Mouse (Mus musculus) frontal cortex, adult 2 months (tissue): Measurements from ENCODE around the gene Efcab11. TPM values are rescaled to one million over a fixed set of nuclear protein-coding genes. Genes with fewer than 3 reads are reported as not detected.

Experiments
- DNase-seq, 2 experiments: peaks; one replicate each; pipeline ENCODE4 v3.0.0; 2022; ENCODE audit warnings: low spot score in 1 of 2; ENCODE audit errors: extremely low spot score in 1 of 2
- polyA plus RNA-seq: library from polyadenylated mRNA; depleted of rRNA; stranded (reverse); fragments of >200 nt; gene quantifications from 2 replicates; pipeline ENCODE4 v1.2.3, GENCODE M21; 2012; rRNA removed

Efcab11 gene
- 0.20 and 0.34 TPM in 2 replicates for polyA plus RNA-seq

DNA sequence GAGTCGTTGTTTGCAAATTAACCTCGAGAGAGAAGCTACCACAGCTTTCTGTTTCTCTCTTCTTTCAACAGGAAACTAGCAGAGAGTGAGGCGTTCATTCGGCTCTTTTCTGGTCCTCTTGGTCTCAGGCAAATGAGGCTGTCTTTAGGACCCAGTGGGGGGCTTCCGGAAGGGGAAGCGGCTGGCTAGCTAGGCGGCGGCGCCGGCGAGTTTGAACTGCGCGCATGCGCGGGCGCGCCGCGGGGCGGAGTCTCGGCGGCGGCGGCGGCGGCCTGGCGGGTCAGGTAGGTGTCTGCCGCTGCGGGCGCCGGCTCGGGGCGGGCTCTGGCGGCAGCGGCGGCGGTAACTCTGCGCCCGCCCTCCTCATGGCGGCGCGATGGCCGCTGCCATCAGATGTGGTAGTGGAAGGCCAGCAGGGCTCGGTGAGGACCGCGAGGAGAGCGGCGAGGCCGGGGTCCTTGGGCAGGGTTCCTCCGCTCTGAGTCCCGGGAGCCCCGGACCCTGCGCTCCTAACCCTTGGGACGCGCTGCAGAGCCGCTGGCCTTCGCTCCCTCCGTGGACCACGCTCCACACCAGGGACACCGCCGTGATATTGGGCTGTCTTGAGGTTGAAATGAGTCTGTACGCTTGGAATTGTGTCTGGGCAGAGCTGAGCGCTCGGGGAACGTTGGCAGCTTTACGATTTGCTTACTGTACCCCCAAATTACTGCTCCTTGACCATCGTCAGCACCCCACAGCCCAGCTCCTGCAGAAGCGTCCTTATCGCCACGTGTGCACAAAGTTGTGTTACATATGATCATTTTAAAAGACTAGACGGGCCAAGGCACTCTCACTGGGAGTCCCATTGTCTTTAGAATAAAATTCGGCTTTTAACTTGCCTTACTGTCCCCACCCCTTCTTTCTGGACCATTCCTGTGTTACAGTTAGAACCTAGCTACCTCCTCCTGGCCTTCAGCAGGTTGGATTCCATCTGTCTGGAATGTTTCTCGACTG is at the start of gene Efcab11, which contains the start of gene Tdp1:
Gene Efcab11 (minus strand): TSS at position 171 of the 993 bp plus-strand sequence.
Gene Tdp1 (plus strand): TSS at position 249 of the 993 bp plus-strand sequence.
- DNase-seq: peak; percentile 80 to 93

DNA sequence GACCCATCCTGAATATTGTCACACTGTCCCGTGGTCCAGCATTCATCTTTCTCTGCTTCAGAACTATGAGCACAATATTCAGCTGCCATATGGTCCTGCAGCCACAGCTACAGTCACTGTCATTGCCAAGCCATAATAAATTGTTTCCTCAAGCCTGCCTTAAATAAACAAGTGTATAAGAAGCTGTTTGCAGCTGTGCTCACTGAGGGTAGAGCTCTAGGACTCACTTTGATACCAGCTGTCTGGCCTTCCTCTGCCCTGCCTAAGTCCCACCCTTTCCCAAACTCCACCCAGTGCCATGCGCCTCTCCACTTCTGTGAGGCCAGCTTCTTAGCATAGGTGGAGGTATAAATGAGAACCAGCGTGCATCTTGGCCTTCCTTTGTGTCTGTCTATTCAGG is 49.4 kb upstream of the Efcab11 start:
- DNase-seq: no peak

DNA sequence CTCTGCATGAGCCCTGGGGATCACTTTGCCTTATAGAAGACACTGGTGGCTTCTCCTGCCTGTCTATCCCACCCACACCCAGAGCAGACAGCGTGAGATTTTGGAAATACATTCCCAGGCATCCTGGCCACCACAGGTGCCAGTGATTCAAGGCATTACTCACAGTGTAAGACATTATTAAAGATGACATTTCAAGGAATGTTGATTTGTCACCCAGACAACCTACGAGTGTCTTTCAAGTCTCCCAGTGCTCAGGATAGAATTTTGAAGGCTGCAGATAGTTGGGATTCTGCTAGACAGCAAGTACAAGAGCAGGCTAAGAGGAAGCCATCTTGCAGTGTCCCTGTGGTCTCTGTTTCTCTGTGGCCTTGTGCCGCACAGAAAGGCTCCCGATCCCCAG is 48.0 kb upstream of the Efcab11 start:
- peak in 1 of 2 experiments; percentile 39 for DNase-seq

DNA sequence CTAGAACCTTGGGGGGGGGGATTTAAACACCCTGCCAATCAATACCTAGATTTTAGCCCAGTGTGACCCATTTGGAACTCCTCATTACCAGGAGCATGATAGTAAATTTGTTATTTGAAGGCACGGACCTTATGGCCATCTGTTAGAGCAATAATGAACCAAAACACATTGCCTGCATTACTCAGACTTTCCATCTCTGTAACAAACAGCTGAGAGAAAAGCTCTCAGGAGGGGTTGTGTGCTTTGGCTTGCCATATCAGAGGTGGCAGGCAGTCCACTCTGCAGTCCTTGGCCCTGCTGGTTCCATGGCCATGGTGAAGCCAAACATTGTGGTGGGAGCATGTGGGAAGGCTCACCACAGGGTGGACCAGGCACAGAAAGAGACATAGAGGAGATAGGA is 44.9 kb upstream of the Efcab11 start:
- no peak for DNase-seq

DNA sequence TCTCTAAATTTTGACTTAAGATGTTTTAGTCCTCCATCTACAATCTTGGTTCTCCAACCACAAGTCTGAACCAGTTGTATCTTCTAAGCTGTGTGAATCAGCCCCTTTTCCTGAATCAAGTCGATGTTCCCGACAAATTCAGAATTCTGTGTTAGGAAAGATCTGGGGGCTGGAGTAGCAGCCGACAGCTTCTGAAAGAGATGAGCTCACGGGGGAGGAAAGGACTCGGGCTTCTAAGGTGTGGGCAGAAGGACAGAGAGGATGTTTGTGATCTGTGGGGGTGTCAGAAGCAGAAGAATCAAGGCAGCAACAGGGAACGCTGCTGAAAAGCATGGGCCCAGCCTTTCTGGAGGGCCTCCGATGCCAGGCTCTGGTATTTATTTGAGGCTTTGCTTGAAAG is 44.1 kb upstream of the Efcab11 start:
- DNase-seq: peak; percentile 44 to 79

DNA sequence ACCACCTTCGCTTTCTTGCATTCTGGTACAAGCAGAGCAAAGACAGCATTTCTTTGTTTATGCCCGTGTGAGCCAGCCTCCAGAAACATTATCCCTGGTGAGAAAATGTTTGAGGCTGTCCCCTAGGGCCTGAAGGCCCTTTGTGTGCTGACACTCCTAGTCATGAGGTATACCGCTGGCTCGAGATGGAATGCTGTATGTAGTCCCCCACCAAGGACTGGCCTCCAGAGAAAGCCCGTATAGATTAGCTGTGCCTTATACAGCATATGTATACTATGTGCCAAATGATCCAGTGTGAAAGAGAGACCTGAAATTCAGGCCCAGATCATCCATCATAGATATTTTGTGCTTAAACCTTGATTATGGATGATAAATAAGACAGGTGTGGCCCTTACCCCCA is 39.5 kb upstream of the Efcab11 start:
- DNase-seq: no peak

DNA sequence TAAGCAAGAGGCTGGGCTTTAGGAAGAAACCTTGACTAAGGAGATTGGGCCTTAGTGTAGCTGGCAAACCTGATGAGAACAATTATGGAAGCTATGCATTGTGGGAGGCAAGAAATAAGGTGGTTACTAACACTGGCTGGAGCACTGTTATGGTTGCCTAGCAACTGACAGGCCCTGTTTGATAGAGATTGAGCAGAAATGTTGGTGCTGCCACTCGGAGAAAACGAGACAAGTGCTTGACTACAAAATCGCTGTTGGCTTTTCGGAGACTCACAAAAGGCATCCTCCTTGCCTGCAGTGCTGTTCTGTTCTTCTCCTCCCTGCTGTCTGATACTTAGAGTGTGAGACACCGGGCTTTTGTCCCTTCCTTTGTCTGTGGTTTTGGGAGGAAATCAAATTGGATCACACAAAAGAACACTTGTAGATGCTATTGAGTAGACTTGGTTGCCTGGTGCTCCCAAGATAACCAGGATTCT is 38.9 kb upstream of the Efcab11 start:
- peak in 1 of 2 experiments; percentile 37 for DNase-seq

DNA sequence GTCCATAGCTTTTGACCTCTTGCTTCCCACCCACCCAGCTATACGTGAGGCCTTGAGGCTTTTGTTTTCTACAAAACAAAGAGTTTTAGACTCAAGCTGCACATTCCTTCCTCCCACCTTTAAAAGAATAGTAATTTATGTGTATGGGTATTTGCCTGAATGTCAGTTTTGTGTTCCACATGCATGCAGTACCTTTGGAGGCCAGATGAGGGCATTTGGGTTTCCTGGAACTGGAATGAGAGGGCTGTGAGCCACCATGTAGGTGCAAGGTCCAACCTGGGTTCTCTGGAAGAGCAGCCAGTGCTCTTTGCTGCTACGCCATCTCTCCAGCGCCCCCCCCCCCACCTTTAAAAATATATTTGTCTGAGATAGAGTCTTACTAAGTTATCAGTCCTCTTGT is 36.8 kb upstream of the Efcab11 start:
- DNase-seq: no peak

DNA sequence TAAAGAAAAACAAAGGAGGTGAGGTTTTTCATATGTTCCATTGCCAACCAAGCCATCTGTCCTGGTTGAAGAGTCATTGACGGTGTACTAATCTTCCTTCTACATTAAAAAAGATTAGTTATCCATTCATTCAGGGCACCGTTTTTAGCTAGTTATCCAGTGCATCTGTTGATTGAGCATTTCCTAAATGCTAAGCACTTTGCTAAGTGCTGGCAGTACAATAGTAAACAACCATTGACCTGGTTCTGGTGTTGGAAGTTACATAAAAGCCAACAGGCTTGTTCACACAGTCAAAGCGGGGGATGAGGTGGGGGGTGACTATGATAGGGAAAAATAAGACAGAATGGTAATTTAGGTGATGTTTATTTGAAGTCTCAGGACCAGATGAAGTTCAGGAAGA is 35.4 kb upstream of the Efcab11 start:
- no peak for DNase-seq

DNA sequence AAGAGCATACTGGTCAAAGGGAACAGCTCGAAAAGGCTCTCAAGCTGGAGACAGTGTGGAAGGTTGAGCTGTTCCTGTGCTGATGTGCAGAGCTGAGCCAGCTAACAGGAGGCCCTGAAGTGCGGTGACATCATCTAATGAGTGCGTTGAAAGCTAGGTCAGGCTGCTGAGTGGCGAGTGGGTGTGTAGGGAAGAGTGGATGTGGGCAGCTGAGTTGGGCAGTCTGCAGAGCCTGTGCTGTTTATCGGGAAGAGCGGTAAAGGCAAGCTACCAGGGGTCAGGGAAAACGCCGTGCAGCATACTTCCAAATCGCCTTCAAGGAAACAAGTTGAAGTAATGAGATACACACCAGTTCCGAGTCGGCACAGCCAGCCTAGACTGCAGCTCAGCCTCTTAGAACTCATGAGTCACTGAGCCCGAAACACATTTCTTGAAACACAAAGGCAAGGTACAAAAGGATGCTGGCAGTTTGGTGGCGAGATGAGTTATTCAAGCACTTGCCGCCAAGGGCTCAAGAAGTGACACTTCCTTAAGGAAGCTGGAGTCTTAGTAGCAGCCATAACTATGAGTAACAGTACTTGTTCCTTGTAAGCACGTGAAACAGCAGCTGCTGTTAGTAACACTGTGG is 33.7 kb upstream of the Efcab11 start:
- DNase-seq: peak; percentile 46 to 70

DNA sequence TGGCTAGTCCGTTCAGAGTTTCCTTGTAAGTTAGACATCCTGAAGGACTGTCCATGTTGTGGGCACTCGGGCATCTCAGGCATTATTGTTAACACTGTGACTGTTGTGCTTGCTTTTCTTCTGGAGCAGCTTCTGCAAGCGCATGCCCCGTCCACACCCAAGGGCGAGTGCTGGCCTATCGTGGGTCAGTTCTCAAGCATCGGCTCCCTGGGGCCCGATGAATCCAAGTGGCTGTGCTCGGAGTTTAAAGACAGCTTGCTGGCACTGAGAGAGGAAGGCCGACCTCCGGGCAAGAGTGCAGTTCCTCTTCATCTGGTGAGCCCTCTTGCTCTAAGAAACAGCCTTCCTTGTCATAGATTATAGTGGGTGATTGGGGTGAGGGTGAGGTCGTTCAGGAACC is 27.2 kb upstream of the Efcab11 start:
- DNase-seq: no peak

DNA sequence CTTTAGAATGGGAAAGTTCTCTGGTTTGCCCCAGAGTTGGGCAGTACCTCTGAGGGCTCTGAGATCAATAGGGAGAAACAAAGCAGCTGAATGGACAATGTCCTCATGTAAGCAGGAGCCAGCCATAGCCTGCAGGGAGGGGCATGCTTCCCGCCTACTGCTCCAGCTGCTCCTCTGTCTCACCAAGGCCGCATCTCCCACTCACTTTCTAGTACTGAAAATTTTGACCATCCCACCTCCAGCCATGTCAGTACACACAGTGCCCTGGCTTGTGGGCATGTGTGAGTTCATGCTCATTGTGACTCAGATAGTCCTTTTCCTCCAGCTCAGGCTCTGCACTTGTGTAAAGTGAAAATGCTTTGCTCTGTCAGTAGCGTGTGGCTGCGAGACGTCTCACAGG is 20.3 kb upstream of the Efcab11 start:
- DNase-seq: peak in 1 of 2 experiments; percentile 49

DNA sequence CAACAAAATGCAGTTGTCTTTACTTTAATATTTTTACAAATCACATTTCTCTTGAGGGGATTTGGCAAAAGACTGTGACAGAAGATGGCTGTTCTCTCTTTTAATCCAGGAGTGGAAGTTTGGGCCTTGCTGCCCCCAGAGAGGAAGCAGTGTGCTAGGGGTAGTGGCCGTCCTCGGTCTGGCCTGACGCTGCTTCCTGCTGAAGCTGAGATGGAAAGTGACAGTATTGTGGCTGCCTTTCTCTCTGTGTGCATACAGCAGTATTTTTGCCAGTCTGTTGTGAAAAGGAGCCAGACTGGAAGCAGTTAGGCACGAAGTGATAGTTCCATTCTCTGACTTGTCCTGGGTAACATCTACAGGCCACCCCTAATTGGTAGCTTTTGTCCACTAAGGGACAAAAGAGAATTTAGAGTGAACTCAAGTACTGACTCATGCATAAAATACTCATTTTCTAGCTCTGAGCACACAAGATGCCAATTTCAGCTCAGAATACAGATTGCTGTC is 18.7 kb upstream of the Efcab11 start:
- no peak for DNase-seq

DNA sequence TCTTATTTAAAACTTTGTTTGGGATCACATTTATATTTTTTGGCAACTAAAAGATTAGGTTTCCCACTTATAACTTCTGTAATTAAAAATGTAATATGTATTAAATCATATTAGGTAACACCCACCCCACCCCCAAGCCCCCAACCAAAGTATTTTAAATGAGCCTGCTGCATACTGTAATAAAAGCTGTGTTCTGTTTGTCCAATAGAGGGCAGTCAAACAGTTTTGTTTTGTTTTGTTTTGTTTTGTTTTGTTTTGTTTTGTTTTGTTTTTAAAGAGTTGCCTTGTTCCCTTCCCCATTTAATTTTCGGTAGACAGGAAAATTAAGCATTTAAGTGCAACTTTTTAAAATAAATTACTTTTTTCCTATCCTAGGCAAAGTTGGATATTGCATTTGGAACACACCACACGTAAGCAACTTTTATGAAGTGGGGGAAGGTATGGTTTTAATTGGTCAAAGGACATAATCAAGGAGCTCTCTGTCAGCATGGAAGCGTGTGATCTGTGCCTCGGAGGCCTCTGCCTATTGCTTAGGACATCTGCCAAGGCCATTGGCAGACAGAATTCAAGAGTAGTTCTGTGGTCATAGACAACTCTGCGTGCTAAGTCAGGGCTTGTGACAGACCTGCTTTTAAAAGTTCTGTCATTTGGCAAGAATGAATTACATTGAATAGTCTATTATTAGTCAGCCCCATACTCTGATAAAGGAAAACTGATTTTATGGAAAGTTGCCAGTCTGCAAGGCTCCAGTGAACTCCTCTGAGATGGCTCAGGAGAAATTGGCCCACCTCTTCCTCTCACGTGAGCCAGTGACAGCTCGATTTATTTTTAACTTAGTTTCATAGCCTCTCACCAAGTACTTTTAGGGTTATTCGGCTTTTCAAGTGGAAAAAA is 18.0 kb upstream of the Efcab11 start:
- DNase-seq: no peak

DNA sequence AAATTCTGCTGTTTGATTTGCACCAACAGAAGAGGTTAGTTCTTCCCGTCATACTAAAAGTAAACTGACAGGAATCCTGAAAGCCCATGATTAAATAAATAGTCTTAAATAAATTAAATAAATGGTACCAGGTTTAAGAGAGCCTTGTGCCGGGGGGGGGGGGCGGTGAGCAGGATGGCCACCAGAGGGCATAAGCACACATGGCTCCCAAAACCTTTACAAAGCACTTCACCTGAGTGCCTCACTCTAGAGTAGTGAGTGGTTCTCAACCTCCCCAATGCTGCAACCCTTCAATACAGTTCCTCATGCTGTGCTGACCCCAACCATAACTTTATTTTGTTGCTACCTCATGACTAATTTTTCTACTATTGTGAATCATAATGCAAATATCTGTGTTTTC is 15.8 kb upstream of the Efcab11 start:
- DNase-seq: no peak

DNA sequence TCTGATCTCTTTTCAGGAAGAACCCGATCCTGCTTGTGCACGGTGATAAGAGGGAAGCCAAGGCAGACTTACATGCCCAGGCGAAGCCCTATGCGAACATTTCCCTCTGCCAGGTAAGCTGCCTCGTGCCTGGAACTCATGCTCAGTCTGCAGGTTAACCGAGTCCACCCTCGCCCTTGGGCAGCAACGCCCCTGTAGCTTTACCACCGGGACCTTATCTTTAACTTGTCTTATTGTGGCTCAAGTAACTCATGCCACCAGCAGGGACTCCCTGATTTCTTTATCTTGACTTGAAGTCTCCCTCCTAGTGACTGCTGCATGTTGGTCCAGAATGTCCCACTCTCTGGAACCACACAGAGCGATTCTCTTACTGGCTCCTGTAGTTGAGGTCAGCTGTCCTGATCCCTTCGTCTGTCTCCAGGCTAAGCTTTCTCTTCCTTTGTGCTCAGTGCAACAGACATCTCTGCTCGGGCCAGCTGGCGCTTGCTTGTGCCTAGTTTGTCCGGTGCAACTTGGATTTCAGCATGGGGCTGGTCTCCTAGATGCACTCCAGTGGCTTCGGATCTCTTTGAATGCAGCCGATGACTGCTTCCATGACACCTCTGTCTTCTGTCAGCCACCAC is 14.1 kb upstream of the Efcab11 start:
- no peak for DNase-seq

DNA sequence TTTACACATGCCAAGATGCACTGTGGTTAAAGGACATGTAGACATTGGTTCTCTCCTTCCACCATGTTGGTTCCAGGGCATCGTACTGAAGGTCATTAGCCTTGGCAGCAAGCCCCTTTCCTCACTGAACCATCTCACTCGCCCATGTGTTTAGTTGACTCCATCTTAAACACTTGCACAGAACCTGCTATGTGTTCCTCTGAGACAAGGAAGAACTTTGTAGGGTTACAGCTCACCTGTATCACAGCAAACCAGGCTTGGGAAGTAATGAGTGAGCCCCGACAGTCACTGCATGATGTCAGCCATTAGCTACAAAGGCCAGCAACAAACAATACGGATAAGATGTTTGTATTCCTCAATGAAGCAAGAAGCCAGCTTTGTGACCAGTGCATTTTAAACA is 13.6 kb upstream of the Efcab11 start:
- no peak for DNase-seq

DNA sequence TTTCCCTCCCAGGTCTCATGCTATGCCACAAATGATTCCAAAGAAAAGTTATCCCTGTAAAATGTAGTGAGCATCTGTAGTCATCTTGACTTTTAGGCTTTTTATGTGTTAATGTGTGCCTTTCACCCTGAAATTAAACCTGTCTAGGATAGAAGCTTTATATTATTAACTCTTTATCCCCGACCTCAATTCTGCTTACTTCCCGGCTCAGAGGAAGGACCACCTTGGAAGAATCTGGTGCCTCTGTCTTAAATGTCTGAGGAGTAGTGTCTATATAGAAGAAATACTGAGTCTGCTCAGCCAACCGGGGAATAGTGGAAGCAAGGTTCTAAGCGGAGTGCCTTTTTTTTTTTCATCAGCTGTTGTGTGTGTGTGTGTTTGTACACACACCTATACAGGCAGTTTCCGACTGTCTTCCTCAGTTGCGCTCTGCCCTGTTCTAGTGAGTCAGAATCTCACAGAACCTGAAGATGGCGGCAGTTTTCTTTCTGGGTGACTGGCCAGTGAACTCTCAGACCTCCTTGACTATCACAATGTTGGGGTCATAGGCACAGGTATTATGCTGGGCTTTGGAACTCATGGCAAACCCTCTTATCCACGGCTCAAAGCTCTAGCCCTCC is 1.2 kb upstream of the Efcab11 start:
- DNase-seq: no peak

DNA sequence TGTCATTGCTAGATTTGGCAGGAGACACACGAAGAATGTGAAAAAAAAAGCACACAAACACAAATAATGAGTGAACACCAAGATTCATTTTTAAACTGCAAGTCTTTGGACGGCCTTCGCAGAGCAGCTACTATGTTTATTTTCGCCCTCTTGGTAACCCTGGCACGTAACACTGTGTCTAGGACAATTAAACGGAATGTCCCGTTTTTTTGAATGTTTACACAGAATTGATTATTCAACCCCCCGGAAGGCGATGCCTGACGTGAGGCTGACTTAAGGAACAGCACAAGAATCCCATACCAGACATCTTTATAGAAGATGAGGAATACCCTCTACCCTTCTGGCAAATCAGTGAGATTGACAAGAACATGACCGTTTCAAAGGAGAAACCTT is 530 bp downstream of the Efcab11 start:
- DNase-seq: no peak
